Mouse (Mus musculus) hindbrain, embryonic 15.5 days (tissue): ENCODE data around the gene Gm28308. TPM values are rescaled to one million over a fixed set of nuclear protein-coding genes. Genes with fewer than 3 reads are reported as not detected.

Experiments used
- ATAC-seq: fragments of 200-750 bp; cut with Nextera tagmentation; 2 replicates; pipeline ENCODE4 v1.8.0; 2017; ENCODE audit warnings: low read depth, moderate number of reproducible peaks, moderate TSS enrichment; ENCODE audit not compliant: low FRiP score
- H3K27ac ChIP-seq: fragments of 300-500 bp; sonication (generic); replicated peaks from 2 replicates; pipeline ENCODE4 v1.5.1; 2015; ENCODE audit warnings: mild to moderate bottlenecking, inconsistent platforms
- H3K27me3 ChIP-seq: fragments of 300-500 bp; sonication (generic); 2 replicates; pipeline ENCODE4 v1.6.1; 2015; ENCODE audit warnings: control low read depth, inconsistent platforms
- H3K36me3 ChIP-seq: fragments of 300-500 bp; sonication (generic); 2 replicates; pipeline ENCODE4 v1.6.1; 2015; ENCODE audit warnings: control low read depth, inconsistent platforms
- H3K4me1 ChIP-seq: fragments of 300-500 bp; sonication (generic); replicated peaks from 2 replicates; pipeline ENCODE4 v1.6.1; 2015; ENCODE audit warnings: control low read depth, inconsistent platforms
- H3K4me2 ChIP-seq: fragments of 300-500 bp; sonication (generic); 2 replicates; pipeline ENCODE4 v1.6.1; 2015; ENCODE audit warnings: moderate library complexity, mild to moderate bottlenecking, inconsistent platforms
- H3K4me3 ChIP-seq: fragments of 300-500 bp; sonication (generic); 2 replicates; pipeline ENCODE4 v1.5.1; 2015; ENCODE audit warnings: mild to moderate bottlenecking, inconsistent platforms
- H3K9ac ChIP-seq: fragments of 300-500 bp; sonication (generic); 2 replicates; pipeline ENCODE4 v1.6.1; 2015; ENCODE audit warnings: inconsistent platforms
- H3K9me3 ChIP-seq: fragments of 300-500 bp; sonication (generic); 2 replicates; pipeline ENCODE4 v1.6.1; 2016; ENCODE audit warnings: control low read depth, inconsistent platforms
- WGBS: fragments of 180-500 bp; shearing (Covaris S2); methylation state at CpG from one replicate; pipeline ENCODE4 v1.1.7; 2015; 5-methylcytosine and 5-hydroxymethylcytosine counted together
- polyA plus RNA-seq: library from polyadenylated mRNA; unstranded; fragments of >200 nt; fragmentation: Nextera tagmentation; extraction: Ambion mirVana; gene quantifications from 2 replicates; pipeline ENCODE4 v1.2.1, GENCODE M21; 2015

The Gm28308 gene
- polyA plus RNA-seq: not detected in 2 replicates

DNA sequence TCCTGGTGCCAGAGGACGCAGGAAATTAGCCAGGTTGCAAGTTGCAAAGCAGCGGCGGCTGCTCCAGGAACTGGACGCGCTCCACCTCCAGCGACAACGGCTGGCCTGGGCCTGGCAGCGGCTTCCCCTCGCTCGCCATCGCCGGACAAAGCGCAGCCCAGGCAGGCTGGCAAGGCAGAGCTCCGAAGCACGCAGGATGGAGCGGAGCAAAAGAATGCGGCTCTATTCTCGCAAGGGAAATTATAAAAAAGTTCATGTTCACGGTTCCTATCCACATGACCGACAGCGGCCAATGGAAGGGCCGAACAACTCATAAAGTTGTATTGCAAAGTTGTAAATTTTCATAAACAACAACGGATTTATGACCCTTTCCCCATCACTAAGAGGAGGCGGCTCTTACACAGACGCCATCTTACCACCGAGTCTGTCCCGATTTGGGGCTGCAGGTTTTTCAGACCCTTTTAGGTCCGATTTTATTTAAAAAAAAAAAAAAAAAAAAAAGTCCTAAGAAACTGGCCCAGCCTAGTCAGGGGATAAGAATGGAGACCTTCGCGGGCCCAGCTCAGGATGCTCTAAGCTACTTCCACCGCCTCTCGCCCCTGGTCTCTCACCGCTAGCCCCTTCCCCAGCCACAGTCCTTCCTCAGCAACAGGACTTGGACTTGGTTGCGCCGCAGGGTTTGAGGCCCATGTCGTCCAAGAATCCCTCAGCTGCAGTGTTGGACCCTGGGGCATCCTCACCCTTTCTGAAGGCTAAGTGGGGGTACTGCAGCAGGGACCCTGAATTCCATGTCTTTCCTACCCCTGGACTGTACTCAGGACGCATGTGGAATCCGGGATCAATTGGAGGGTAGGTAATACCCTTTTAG, at the start of gene Gm28308, which contains the start of gene Hoxa3:
Gm28308 (minus strand) TSS at position 221 of the 868 bp plus-strand sequence.
Hoxa3 (minus strand) TSS at position 218 of the 868 bp plus-strand sequence.
- 11% methylated on average over 38 of the region's 38 CpGs for WGBS
- Histone ChIP-seq H3K4me1 (peaks cover 19% of the 10 kb centered on the region), H3K4me3 (peak within 1 kb of the TSS; percentile 26), H3K9ac (no peak within 1 kb of the TSS), H3K36me3 (no peaks in the 10 kb centered on the region), H3K27me3 (peaks cover 87% of the 10 kb centered on the region), H3K4me2 (peak within 1 kb of the TSS; percentile 40), H3K27ac (peak within 1 kb of the TSS; percentile 46; the same call in 1 of the 2 replicates), H3K9me3 (no peaks in the 10 kb centered on the region)
- ATAC-seq: no peak

GRCm38 (mm10) chr6:52262463-52263320, 49.6 kb upstream of the Gm28308 start:
- no peak for ATAC-seq
- Histone ChIP-seq H3K4me2 (no peak overlapping the region), H3K27ac (no peak overlapping the region), H3K4me1 (peaks cover 14% of the 10 kb centered on the region), H3K36me3 (no peaks in the 10 kb centered on the region), H3K27me3 (peaks cover 79% of the 10 kb centered on the region), H3K9me3 (no peaks in the 10 kb centered on the region), H3K4me3 (no peak overlapping the region), H3K9ac (no peak overlapping the region)
- WGBS: 2% methylated on average over 24 of the region's 24 CpGs

- no peak for ATAC-seq
- peaks cover 14% of the 10 kb centered on the region for H3K4me1 ChIP-seq
- H3K4me2 ChIP-seq: no peak overlapping the region
- H3K36me3 ChIP-seq: no peaks in the 10 kb centered on the region
- 4% methylated on average over 9 of the region's 9 CpGs for WGBS
- peaks cover 81% of the 10 kb centered on the region for H3K27me3 ChIP-seq
- H3K9ac ChIP-seq: no peak overlapping the region
- no peaks in the 10 kb centered on the region for H3K9me3 ChIP-seq
- no peak overlapping the region for H3K27ac ChIP-seq
- no peak overlapping the region for H3K4me3 ChIP-seq
Observed at GRCm38 (mm10) chr6:52261751-52262462, 48.8 kb upstream of the Gm28308 start.

GRCm38 (mm10) chr6:52260654-52261575, 47.8 kb upstream of the Gm28308 start, which contains the start of gene Hoxa13:
Hoxa13 (minus strand) TSS chr6:52260880.
- peaks cover 14% of the 10 kb centered on the region for H3K4me1 ChIP-seq
- H3K9ac ChIP-seq: no peak within 1 kb of the TSS
- no peaks in the 10 kb centered on the region for H3K36me3 ChIP-seq
- no peak within 1 kb of the TSS for H3K27ac ChIP-seq
- H3K4me3 ChIP-seq: peak within 1 kb of the TSS; percentile 17
- H3K27me3 ChIP-seq: peaks cover 82% of the 10 kb centered on the region
- ATAC-seq: no peak
- peak within 1 kb of the TSS; percentile 44 for H3K4me2 ChIP-seq
- under 1% methylated on average over 50 of the region's 72 CpGs for WGBS
- no peaks in the 10 kb centered on the region for H3K9me3 ChIP-seq

- WGBS: under 1% methylated on average over 39 of the region's 39 CpGs
- H3K4me1 ChIP-seq: peaks cover 14% of the 10 kb centered on the region
- H3K27ac ChIP-seq: no peak overlapping the region
- no peaks in the 10 kb centered on the region for H3K36me3 ChIP-seq
- H3K4me3 ChIP-seq: no peak overlapping the region
- no peak overlapping the region for H3K9ac ChIP-seq
- H3K27me3 ChIP-seq: peaks cover 80% of the 10 kb centered on the region
- no peaks in the 10 kb centered on the region for H3K9me3 ChIP-seq
- ATAC-seq: no peak
- H3K4me2 ChIP-seq: peak overlapping the region; percentile 44
Observed at GRCm38 (mm10) chr6:52259811-52260261, 46.7 kb upstream of the Gm28308 start.

DNA sequence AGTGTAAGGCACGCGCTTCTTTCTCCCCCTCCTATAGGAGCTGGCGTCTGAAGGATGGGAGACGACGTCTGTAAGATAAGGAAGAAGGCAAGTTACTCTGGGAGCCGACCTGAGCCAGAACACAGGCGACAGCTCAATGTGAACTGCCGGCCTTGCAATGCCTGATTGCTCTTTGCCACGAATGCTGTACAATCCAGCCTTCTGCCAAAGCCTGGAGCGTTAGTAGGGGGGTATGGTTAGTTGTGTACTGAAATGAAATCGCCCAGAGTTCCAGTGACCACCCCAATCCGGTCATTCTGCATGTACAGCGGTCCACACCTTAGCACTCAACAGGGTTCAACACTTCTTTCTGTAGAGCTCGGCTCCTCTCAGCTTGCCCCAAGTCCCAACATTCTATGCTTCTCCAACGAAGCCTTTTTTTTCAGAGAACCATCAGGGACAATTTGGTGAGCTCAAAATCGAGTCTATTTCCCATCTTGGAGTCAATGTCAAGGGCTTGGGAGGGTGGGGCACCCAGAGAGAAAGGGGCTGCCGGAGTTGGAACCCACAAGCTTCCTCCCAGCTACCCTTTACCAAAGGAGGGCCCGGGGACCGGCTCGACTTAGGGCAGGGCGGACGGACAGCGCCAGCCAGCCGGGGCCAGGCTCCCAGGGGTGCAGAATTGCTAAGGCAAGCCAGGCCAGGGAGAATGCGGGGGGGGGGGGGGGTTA, 46.1 kb upstream of the Gm28308 start:
- no peaks in the 10 kb centered on the region for H3K36me3 ChIP-seq
- H3K9ac ChIP-seq: no peak overlapping the region
- H3K9me3 ChIP-seq: no peaks in the 10 kb centered on the region
- no peak overlapping the region for H3K27ac ChIP-seq
- 2% methylated on average over 25 of the region's 25 CpGs for whole genome bisulfite sequencing
- no peak for ATAC-seq
- H3K4me3 ChIP-seq: no peak overlapping the region
- H3K4me1 ChIP-seq: peaks cover 14% of the 10 kb centered on the region
- H3K27me3 ChIP-seq: peaks cover 77% of the 10 kb centered on the region
- H3K4me2 ChIP-seq: no peak overlapping the region

DNA sequence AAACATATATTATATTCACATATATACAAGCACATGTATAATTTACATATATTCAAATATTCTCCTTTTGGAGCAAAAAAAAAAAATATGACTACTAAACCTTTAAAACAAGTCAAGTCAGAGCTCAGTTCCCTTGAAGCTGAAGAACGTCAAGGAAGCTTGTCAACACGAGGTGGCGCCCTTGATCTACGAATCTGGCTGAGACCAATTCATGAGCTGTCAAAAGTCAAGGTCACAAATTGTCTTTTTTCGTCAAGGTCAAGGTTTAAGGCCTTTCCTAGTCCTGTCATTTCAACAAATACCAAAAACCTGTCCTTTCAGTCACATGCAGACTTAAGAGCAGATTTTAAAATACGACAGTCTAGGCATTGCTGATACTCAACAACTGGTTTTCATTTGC, 43.8 kb upstream of the Gm28308 start:
- H3K36me3 ChIP-seq: no peaks in the 10 kb centered on the region
- H3K4me3 ChIP-seq: no peak overlapping the region
- no peak overlapping the region for H3K4me2 ChIP-seq
- no peak overlapping the region for H3K27ac ChIP-seq
- ATAC-seq: no peak
- H3K27me3 ChIP-seq: peaks cover 74% of the 10 kb centered on the region
- WGBS: 0% methylated on average over 6 of the region's 6 CpGs
- no peak overlapping the region for H3K9ac ChIP-seq
- no peaks in the 10 kb centered on the region for H3K9me3 ChIP-seq
- peaks cover 14% of the 10 kb centered on the region for H3K4me1 ChIP-seq

DNA sequence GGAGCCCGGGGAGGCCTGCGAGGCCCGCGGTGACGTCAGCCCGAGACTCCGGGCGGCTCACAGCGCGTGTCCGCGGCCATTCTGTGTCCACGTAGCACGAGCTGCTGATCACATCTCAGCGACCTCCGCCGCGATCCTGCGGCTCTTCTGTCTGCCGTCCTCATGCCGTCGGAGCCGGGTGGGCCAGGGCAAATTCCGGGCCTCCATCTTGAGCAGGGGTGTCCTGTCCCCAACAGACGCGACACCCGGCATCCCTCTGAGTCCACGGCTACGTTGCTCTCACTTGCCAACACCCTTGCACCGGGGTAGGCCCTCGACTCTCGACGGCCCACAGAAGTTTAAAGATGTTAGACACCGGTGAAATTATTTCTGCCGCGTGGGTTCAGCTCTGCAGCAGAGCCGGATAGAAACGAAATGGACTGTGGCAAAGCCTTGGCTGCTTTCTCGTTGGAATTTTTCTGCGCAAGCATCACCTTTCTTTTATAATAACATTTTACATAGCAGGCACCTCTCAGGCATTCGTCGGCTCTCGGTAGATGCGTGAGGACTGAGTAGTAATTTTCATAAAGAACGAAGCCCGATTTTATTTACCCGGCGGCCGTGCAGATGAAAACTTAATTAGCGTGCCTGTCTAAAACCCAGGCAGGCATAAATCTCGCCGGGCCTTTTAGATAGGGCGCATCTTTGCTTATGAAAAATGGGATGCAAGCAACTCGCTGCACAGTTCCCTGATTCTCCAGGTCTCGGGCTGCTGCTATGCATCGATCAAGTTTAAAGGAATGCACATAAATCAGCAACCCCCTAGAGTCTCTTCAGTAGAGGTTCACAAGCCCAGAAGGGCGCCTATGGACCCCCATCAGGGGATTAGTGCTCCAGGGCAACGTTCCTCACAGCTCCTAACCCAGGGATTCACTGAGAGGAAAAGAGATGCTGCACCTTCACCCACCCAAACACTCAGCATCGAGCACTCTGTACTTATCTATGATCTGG, 40.7 kb upstream of the Gm28308 start:
- Histone ChIP-seq H3K27me3 (peaks cover 85% of the 10 kb centered on the region), H3K4me2 (no peak overlapping the region), H3K9ac (no peak overlapping the region), H3K27ac (no peak overlapping the region), H3K4me1 (no peaks in the 10 kb centered on the region), H3K9me3 (no peaks in the 10 kb centered on the region), H3K36me3 (no peaks in the 10 kb centered on the region), H3K4me3 (no peak overlapping the region)
- under 1% methylated on average over 59 of the region's 59 CpGs for WGBS
- no peak for ATAC-seq

DNA sequence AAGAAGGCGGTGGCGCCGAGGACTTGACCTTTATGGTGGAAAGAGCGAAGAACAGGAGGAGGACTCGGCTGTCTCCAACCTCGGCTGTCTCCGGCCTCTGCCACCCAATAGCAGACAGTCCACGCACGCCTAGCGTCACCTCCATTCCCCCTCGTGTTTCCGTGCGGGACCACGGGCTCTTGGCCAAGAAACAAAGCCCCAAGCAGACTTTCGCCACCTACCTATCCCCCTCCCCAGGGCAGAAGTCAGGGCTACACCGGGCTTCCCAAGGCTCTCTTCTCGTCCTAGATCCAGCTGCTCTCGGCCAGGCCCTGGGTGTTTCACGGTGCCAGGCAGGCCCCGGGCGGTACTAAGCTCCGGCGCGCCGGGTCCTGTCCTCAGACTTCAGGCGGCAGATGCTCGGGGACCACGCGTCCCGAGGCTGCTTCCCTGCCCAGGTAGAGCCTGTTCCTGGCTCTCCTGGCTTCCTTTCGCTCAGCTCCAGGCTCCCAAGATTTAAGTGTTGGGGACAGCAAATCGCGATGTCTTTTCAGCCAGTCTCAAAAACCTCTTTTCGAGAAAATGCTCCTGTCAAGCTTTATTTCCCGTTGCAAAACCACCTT, 39.7 kb upstream of the Gm28308 start:
- Histone ChIP-seq H3K27ac (no peak overlapping the region), H3K36me3 (no peaks in the 10 kb centered on the region), H3K4me2 (no peak overlapping the region), H3K9me3 (no peaks in the 10 kb centered on the region), H3K27me3 (peaks cover 85% of the 10 kb centered on the region), H3K4me3 (no peak overlapping the region), H3K4me1 (no peaks in the 10 kb centered on the region), H3K9ac (no peak overlapping the region)
- WGBS: under 1% methylated on average over 35 of the region's 35 CpGs
- ATAC-seq: no peak
